Mouse (Mus musculus) C2C12 (cell line): ENCODE results near the gene Cldn4.

Experiments
- CEBPB ChIP-seq: IDR thresholded peaks from one replicate; pipeline ENCODE4 v1.6.1; 2011; ENCODE audit warnings: low read depth, mild to moderate bottlenecking, control low read depth, moderate library complexity
- CTCF ChIP-seq: IDR thresholded peaks from one replicate; pipeline ENCODE4 v1.5.1; 2011; ENCODE audit not compliant: control insufficient read depth, insufficient read depth, insufficient read length
- MAX ChIP-seq: IDR thresholded peaks from one replicate; pipeline ENCODE4 v1.6.1; 2011; ENCODE audit warnings: mild to moderate bottlenecking, control low read depth
- MYOD1 ChIP-seq: IDR thresholded peaks from one replicate; pipeline ENCODE4 v1.6.1; 2011; ENCODE audit warnings: low read depth; ENCODE audit not compliant: control insufficient read depth, insufficient read length

DNA sequence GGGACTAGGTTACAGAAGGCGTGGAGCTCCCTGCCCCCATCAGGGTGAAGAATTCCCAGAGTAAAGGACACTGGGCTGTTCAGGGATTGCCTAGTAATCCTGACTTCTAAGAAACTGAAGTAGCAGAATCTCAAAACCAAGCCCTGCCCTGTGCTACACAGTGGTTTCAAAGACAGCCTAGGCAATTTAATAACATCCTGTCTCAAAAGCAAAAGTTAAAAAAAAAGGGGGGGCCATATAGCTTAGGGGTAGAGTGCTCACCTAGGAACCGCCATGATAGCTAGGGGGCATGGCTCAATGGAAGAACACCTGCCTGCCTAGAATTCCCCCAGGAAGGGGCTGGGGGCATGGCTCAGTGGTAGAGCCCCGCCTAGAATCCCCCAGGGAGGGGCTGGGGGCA lies 7.7 kb downstream of the Cldn4 start:
- TF ChIP-seq MAX (no peak), CTCF (no peak), CEBPB (no peak), MYOD1 (no peak)
